Mouse (Mus musculus) forebrain, embryonic 12.5 days (tissue): ENCODE measurements around the gene Cmc4. TPM values are rescaled to one million over a fixed set of nuclear protein-coding genes. Genes with fewer than 3 reads are reported as not detected.

Experiments
- ATAC-seq: fragments of 200-750 bp; cut with Nextera tagmentation; 2 replicates; pipeline ENCODE4 v1.8.0; 2017; ENCODE audit warnings: moderate TSS enrichment; ENCODE audit not compliant: low FRiP score
- H3K27ac ChIP-seq: fragments of 300-500 bp; sonication (generic); 2 replicates; pipeline ENCODE4 v1.5.1; 2016; ENCODE audit warnings: mild to moderate bottlenecking
- H3K27me3 ChIP-seq: fragments of 300-500 bp; sonication (generic); 2 replicates; pipeline ENCODE4 v1.6.1; 2016; ENCODE audit warnings: mild to moderate bottlenecking
- H3K36me3 ChIP-seq: fragments of 300-500 bp; sonication (generic); replicated peaks from 2 replicates; pipeline ENCODE4 v1.6.1; 2016; ENCODE audit warnings: mild to moderate bottlenecking
- H3K4me1 ChIP-seq: fragments of 300-500 bp; sonication (generic); 2 replicates; pipeline ENCODE4 v1.6.1; 2016
- H3K4me2 ChIP-seq: fragments of 300-500 bp; sonication (generic); 2 replicates; pipeline ENCODE4 v1.6.1; 2016; ENCODE audit warnings: mild to moderate bottlenecking, moderate library complexity
- H3K4me3 ChIP-seq: fragments of 300-500 bp; sonication (generic); replicated peaks from 2 replicates; pipeline ENCODE4 v1.5.1; 2016; ENCODE audit warnings: mild to moderate bottlenecking
- H3K9ac ChIP-seq: fragments of 300-500 bp; sonication (generic); 2 replicates; pipeline ENCODE4 v1.6.1; 2016; ENCODE audit warnings: mild to moderate bottlenecking
- H3K9me3 ChIP-seq: fragments of 300-500 bp; sonication (generic); 2 replicates; pipeline ENCODE4 v1.6.1; 2016
- WGBS: fragments of 180-500 bp; shearing (Covaris S2); methylation state at CpG from one replicate; pipeline ENCODE4 v1.1.7; 2016; 5-methylcytosine and 5-hydroxymethylcytosine counted together
- polyA plus RNA-seq: library from polyadenylated mRNA; unstranded; fragments of >200 nt; fragmentation: Nextera tagmentation; extraction: Ambion mirVana; gene quantifications from 2 replicates; pipeline ENCODE4 v1.2.1, GENCODE M21; 2016

The Cmc4 gene
- 23.0 and 26.9 TPM in 2 replicates for polyA plus RNA-seq

DNA sequence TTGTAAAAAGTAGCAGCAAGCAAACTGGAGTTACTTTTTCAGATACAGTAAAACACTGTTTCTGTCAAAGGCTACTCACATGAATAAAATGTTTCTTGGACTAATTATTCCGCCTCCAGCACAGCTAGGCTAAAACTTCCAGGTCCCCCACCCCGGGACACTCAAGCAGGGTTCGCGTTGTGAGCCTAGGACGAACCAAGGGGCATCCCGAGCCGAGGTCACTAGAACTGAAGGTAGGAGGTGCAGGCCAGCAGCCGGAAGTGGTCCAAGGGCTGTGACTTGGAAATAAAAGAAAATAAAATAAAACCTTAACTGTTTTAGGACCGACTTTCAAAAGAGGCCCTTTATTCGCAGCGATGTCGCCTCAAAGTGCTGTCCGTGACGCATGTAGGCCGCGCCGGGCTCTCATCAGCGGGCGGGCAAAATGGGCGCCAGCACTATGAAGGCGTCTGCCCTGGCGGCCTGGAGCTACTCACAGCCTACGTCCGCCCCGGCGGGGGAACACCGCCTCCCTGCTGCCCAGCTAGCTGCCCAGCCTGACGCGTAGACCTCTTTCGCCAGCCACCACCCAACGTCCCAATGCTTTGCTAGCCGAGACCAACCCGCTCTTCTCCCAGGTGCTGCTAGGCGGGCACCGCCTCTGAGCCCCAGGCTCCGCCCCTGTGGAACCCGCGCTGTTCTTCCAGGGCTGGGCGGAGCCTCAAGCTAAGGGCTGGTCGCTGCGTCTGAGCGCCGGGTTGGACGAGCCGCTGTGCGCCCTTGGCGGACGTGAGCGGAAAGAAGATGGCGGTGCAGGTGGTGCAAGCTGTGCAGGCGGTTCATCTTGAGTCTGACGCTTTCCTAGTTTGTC, at the start of gene Cmc4, which contains the start of the genes Mtcp1 and Brcc3:
Gene Cmc4 (minus strand): TSS at position 649 of the 850 bp plus-strand sequence.
Gene Mtcp1 (minus strand): TSS at position 653 of the 850 bp plus-strand sequence.
Gene Brcc3 (plus strand): TSS at position 693 of the 850 bp plus-strand sequence.
- Histone ChIP-seq H3K27me3 (no peaks in the 10 kb centered on the region), H3K4me3 (peak within 1 kb of the TSS; percentile 51), H3K9me3 (no peaks in the 10 kb centered on the region), H3K9ac (peak within 1 kb of the TSS; percentile 55), H3K27ac (peak within 1 kb of the TSS; percentile 91), H3K4me1 (no peaks in the 10 kb centered on the region), H3K36me3 (no peaks in the 10 kb centered on the region), H3K4me2 (peak within 1 kb of the TSS; percentile 50)
- 18% methylated on average over 50 of the region's 52 CpGs for WGBS
- ATAC-seq: peak; percentile 100

DNA sequence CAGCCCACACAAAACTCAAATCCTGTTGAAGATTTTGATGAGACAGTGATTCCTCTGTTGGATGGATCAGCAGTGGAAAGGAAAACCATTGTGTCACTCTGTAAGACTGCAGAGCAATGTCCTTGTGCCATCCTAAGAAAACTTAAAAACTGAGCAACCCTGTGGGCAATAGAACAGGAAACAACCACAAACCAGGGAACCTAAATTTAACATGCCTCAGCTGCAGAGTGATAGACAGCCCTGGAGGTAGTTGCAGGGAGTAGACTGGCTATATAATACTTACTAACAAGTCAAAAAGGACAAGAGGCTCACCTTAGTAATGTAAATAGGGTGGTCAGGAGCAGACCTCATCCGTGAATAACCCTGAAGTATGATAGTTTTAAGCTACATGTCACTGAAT, 38.2 kb upstream of the Cmc4 start:
- no peaks in the 10 kb centered on the region; the same call in 1 of the 2 replicates for H3K9me3 ChIP-seq
- H3K4me2 ChIP-seq: no peak overlapping the region
- peaks cover 43% of the 10 kb centered on the region for H3K36me3 ChIP-seq
- no peak overlapping the region for H3K27ac ChIP-seq
- H3K4me3 ChIP-seq: no peak overlapping the region
- no peak overlapping the region for H3K9ac ChIP-seq
- ATAC-seq: no peak
- 88% methylated on average over 1 of the region's 1 CpGs for WGBS
- H3K27me3 ChIP-seq: no peaks in the 10 kb centered on the region
- no peaks in the 10 kb centered on the region for H3K4me1 ChIP-seq

DNA sequence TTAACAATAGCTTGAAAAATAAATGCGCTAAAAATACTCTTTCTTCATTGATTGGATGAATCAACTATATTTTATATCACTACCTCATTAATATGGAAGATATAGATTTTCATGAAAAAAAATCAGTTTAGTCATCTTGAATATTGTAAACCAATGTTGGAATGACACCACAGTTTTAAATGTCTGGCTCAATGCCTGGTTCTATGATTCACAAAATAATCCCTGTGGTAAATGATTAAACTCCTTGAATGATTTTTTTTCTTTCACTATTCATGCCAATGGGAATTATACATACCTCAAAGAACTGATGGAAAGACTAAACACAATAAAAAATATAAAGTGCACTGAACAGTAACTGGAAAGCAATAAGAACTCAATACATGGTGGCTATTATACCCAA, 6.7 kb downstream of the Cmc4 start:
- Histone ChIP-seq H3K9me3 (no peaks in the 10 kb centered on the region), H3K36me3 (no peaks in the 10 kb centered on the region), H3K9ac (no peak overlapping the region), H3K4me1 (no peaks in the 10 kb centered on the region), H3K27me3 (no peaks in the 10 kb centered on the region), H3K4me2 (no peak overlapping the region), H3K27ac (no peak overlapping the region), H3K4me3 (no peak overlapping the region)
- 95% methylated on average over 1 of the region's 1 CpGs for WGBS
- ATAC-seq: no peak

DNA sequence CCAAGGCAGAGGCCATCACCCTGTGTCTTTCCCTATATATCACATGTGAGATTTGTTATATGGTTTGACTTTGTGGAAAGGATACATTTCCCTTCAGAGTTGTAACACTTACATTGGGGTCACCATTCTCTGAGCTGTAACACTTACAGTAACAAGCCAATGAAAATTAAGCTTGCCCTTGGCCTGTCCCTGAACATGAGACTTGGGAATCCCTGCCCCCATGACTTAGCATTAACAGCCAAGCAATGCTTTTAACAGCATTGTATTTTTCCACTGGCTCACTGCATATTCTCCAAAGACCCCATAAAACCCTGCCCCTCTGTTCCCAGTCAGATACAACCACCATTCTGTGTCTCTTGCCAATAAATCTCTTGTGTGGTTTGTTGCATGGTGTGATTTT, 13.0 kb downstream of the Cmc4 start:
- no peak overlapping the region for H3K27ac ChIP-seq
- no peaks in the 10 kb centered on the region for H3K4me1 ChIP-seq
- H3K4me2 ChIP-seq: no peak overlapping the region
- no peak overlapping the region for H3K9ac ChIP-seq
- no peaks in the 10 kb centered on the region for H3K27me3 ChIP-seq
- H3K9me3 ChIP-seq: no peaks in the 10 kb centered on the region
- no peak overlapping the region for H3K4me3 ChIP-seq
- ATAC-seq: no peak
- no peaks in the 10 kb centered on the region for H3K36me3 ChIP-seq

DNA sequence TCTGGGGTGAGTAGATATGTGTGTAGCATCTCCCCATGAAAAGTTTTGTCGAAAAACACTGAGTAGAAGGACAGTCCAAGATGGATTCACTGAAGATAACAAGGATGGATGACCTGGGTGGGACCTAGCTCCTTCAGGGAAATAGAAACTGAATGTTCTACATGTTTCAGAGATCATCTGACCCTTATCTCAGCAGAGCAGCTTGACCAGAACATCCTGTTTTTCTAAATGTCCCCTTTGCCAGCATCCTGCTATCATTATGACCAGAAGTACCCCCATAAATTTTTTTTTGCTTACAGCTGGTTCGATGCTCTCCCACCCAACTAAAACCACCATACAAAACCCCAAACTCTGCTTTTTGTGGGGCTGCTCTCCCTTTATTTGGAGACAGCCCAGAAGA, 13.7 kb downstream of the Cmc4 start:
- no peaks in the 10 kb centered on the region for H3K36me3 ChIP-seq
- no peak overlapping the region for H3K4me3 ChIP-seq
- no peak overlapping the region for H3K4me2 ChIP-seq
- H3K27ac ChIP-seq: no peak overlapping the region
- H3K4me1 ChIP-seq: no peaks in the 10 kb centered on the region
- no peak overlapping the region for H3K9ac ChIP-seq
- no peaks in the 10 kb centered on the region for H3K27me3 ChIP-seq
- no peaks in the 10 kb centered on the region for H3K9me3 ChIP-seq
- 87% methylated on average over 2 of the region's 2 CpGs for WGBS
- ATAC-seq: no peak

DNA sequence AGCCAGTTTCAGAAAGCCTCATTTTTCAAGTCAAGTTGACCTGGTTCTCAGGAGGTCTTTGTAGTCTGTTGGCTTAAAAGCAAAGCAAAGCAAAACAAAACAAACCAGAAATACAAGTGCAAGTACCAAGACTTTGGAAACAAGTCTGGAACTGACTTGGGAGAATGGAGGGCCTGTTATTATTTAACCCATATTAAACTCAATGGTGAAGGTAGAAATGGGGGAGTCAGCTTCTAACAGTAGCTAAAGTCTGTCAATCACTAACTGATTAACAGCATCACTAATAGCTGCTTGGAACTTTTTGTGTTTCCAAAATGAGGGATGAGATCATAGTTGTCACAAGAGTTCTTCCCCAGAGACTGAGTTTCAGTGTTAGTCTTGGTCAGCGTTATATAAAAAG, 16.9 kb downstream of the Cmc4 start:
- Histone ChIP-seq H3K9me3 (no peaks in the 10 kb centered on the region), H3K27ac (no peak overlapping the region), H3K4me3 (no peak overlapping the region), H3K4me1 (no peaks in the 10 kb centered on the region), H3K4me2 (no peak overlapping the region), H3K27me3 (no peaks in the 10 kb centered on the region), H3K9ac (no peak overlapping the region), H3K36me3 (no peaks in the 10 kb centered on the region)
- ATAC-seq: no peak
- 88% methylated on average over 1 of the region's 1 CpGs for WGBS

DNA sequence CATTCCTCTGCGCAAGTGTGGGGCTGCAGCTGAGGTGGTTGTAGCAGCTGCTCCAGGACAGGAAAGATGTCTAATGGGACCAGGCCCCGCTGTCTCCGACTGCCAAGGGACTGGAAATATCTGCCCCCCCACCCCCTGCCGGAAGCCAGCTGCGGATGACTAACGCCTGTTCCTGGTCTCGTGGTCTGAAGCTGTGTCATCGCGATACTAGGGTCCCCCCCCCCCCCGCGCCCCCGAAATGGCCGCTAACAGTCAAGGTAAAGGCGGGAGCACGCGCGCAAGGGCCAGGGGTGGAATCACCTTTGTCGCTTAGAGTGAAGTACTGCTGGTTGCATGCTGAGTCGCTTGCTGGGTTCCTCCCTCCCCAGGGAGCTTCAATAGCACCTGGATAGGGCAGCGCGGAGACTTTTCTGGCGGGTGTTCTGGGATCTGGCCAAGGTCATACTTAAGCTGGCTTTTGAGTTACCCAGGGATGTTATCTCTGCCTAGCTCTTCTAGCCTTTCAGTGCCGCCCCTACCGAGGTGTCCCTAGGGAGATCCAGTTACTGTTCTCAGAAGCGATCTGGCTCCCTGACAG, 34.1 kb downstream of the Cmc4 start, which contains the start of the genes Fundc2 and F8:
Gene Fundc2 (plus strand): TSS at position 205 of the 577 bp plus-strand sequence.
Gene F8 (minus strand): TSS at position 421 of the 577 bp plus-strand sequence.
- Histone ChIP-seq H3K4me3 (peak within 1 kb of the TSS; percentile 43), H3K27ac (no peak within 1 kb of the TSS), H3K4me1 (no peaks in the 10 kb centered on the region), H3K9me3 (no peaks in the 10 kb centered on the region), H3K4me2 (peak within 1 kb of the TSS; percentile 49), H3K9ac (peak within 1 kb of the TSS; percentile 42; the same call in 1 of the 2 replicates), H3K27me3 (no peaks in the 10 kb centered on the region), H3K36me3 (no peaks in the 10 kb centered on the region)
- peak; percentile 98 for ATAC-seq
- WGBS: 15% methylated on average over 20 of the region's 25 CpGs

DNA sequence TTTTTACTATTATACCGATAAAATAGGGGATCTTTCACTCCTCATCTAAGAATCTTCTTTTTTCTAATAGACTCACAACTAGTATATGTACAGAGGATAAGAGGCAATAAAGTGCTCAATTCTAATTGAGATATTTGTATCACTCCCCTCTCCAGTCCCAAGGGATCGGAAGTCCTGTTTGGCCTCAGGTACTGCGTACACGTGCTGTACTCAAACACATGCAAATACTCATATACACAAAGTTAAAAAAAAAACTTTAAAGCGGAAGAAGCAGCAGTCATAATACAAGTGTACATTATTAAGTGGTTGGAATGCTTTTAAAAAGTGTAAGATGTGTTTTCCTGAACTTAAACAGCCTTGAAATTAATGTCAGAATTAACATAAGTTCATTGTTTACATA, 34.7 kb downstream of the Cmc4 start:
- Histone ChIP-seq H3K4me2 (peak overlapping the region; percentile 49), H3K27ac (no peak overlapping the region), H3K9ac (no peak overlapping the region), H3K27me3 (no peaks in the 10 kb centered on the region), H3K36me3 (no peaks in the 10 kb centered on the region), H3K4me3 (peak overlapping the region; percentile 43; the same call in 1 of the 2 replicates), H3K4me1 (no peaks in the 10 kb centered on the region), H3K9me3 (no peaks in the 10 kb centered on the region)
- ATAC-seq: peak; percentile 58
- 77% methylated on average over 5 of the region's 5 CpGs for WGBS

DNA sequence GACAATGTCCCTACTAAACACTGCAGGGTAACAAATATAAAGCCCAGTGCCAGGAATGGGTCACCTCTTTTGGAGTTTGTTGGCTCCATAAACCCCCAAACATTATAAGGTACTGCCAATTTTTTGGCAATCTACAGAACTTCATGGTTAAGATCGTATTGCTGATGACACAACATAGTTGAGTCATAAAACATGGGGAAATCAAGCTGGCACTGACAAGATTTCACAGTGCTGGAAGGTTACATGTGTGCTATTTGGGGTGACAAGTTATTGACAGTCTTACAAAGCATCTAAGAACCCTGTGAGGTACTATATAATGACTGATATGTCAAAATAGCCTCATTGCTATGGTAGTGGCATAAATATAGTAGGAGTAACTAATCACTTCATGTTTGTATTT, 35.2 kb downstream of the Cmc4 start:
- no peak for ATAC-seq
- Histone ChIP-seq H3K9ac (no peak overlapping the region), H3K27ac (no peak overlapping the region), H3K9me3 (no peaks in the 10 kb centered on the region), H3K36me3 (no peaks in the 10 kb centered on the region), H3K4me3 (no peak overlapping the region), H3K4me1 (no peaks in the 10 kb centered on the region), H3K27me3 (no peaks in the 10 kb centered on the region), H3K4me2 (no peak overlapping the region)
- 82% methylated on average over 1 of the region's 1 CpGs for WGBS

DNA sequence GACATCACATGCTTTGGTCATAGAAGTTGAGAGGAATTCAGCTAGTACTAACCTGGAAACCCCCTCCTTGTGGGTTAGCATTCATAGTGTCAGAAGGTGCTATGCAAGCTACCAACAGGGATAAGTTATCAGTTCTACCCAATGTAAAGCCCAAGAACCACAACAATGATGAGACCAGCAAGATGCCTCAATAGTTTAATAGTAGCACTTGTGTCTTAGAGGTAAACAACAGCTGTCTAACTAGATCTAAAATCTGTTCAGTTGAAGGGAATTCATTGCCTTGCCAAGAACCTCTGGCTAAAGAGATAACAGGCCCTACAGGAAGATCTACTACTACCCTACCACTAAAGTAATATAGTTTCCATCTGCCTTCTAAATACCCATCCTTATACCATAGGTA, 39.6 kb downstream of the Cmc4 start:
- no peaks in the 10 kb centered on the region for H3K9me3 ChIP-seq
- H3K27me3 ChIP-seq: no peaks in the 10 kb centered on the region
- H3K36me3 ChIP-seq: no peaks in the 10 kb centered on the region
- H3K4me2 ChIP-seq: no peak overlapping the region
- H3K27ac ChIP-seq: no peak overlapping the region
- no peaks in the 10 kb centered on the region for H3K4me1 ChIP-seq
- ATAC-seq: no peak
- H3K4me3 ChIP-seq: no peak overlapping the region
- no peak overlapping the region for H3K9ac ChIP-seq

DNA sequence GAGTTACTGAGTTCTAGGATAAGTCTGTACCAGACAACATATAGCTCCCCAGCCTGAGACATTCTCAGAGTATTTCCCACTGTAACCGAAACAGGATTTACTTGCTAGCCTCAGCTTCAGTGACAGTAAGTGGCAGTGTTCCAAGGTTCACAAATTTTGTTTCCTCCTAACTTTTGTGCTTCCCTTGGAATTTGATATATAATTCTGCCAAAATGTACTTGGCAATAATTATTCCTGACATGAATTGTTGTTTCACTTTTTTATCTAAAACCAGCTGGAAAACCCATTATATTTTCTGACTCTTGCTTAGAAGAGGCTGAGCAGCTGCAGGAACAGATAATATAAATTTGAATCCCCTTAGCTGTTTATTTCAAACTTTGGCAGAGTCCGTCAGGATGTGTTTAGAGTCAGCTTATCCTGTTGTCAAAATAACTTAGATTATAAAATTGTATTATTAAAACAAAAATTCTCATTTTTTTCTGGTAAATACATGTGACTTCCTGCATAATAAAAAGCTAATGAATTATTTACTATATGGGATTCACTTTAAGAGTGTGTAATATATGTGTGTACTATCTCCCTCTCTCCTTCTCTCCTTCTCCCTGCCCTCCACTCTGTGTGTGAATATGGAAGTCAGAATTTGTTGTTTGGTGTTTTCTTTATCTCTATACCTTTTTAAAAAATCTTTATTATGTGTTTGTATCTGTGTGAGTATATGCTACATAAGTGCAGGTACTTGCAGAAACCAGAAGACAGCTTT, 43.5 kb downstream of the Cmc4 start:
- Histone ChIP-seq H3K27ac (no peak overlapping the region), H3K4me2 (no peak overlapping the region), H3K27me3 (no peaks in the 10 kb centered on the region), H3K36me3 (no peaks in the 10 kb centered on the region), H3K9ac (no peak overlapping the region), H3K4me1 (no peaks in the 10 kb centered on the region), H3K4me3 (no peak overlapping the region), H3K9me3 (no peaks in the 10 kb centered on the region)
- 93% methylated on average over 2 of the region's 2 CpGs for WGBS
- no peak for ATAC-seq

DNA sequence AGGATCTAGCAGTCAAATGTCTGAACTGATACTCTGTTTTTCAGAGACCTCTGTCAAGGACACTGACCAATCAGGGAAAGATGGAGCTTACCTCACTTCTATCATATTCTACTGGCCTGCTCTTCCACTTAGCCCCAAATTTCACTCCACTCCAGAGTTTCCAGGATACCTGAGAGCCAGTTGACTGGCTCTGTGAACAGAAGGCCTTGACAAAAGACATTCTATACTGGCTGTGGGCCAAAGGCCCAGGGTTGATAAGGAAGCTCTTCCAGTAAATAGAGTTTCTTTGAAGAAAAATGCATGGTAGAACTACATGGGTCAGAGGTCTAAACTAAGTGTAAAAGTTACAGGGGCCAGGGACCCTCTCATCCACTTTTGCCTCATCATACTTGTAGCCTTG, 46.2 kb downstream of the Cmc4 start:
- H3K27me3 ChIP-seq: no peaks in the 10 kb centered on the region
- H3K36me3 ChIP-seq: no peaks in the 10 kb centered on the region
- ATAC-seq: no peak
- no peak overlapping the region for H3K27ac ChIP-seq
- no peak overlapping the region for H3K9ac ChIP-seq
- no peaks in the 10 kb centered on the region for H3K9me3 ChIP-seq
- no peaks in the 10 kb centered on the region for H3K4me1 ChIP-seq
- H3K4me2 ChIP-seq: no peak overlapping the region
- no peak overlapping the region for H3K4me3 ChIP-seq
